Mouse (Mus musculus): ENCODE data around the gene Zdhhc20. TPM values are rescaled to one million over a fixed set of nuclear protein-coding genes. Genes with fewer than 3 reads are reported as not detected.

The Zdhhc20 gene
- polyA plus RNA-seq, 1 experiment from 2014 or later: 46.1 TPM

GRCm38 (mm10) chr14:57811844-57812243 is 78.2 kb downstream of the Zdhhc20 start:
- no peak overlapping the region for H3K9ac ChIP-seq (ENCODE audit: low read depth, low read length)
- no peak for DNase-seq (ENCODE audit: low spot score)
- H3K4me2 ChIP-seq (ENCODE audit: low read length): no peak overlapping the region
- WGBS: 96% methylated on average over 5 of the region's 5 CpGs
- no peaks in the 10 kb centered on the region for H3K9me3 ChIP-seq (replicated peaks; ENCODE audit: low read length)
- H3K4me1 ChIP-seq (replicated peaks; ENCODE audit: insufficient read depth, low read length): no peaks in the 10 kb centered on the region
- H3K36me3 ChIP-seq (ENCODE audit: insufficient read depth, low read length): peaks cover 13% of the 10 kb centered on the region; the same call in 1 of the 2 replicates
- TF ChIP-seq CTCF (IDR thresholded peaks at IDR 0.05; ENCODE audit: low read depth): no peak
- ATAC-seq (replicated peaks; ENCODE audit: low FRiP score, low read depth): no peak
- no peaks in the 10 kb centered on the region for H3K27me3 ChIP-seq (ENCODE audit: insufficient read depth, low read length)
- H3K27ac ChIP-seq: no peak overlapping the region
- no peak overlapping the region for H3K4me3 ChIP-seq (replicated peaks; ENCODE audit: low read depth, low read length)

- H3K4me2 ChIP-seq (ENCODE audit: low read length): no peak overlapping the region
- H3K27me3 ChIP-seq (ENCODE audit: insufficient read depth, low read length): no peaks in the 10 kb centered on the region
- peaks cover 10% of the 10 kb centered on the region for H3K36me3 ChIP-seq (ENCODE audit: insufficient read depth, low read length)
- DNase-seq (ENCODE audit: low spot score) (no peak), ATAC-seq (replicated peaks; ENCODE audit: low FRiP score, low read depth) (no peak)
- no peak overlapping the region for H3K4me3 ChIP-seq (replicated peaks; ENCODE audit: low read depth, low read length)
- H3K4me1 ChIP-seq (replicated peaks; ENCODE audit: insufficient read depth, low read length): no peaks in the 10 kb centered on the region
- H3K27ac ChIP-seq: no peak overlapping the region
- no peaks in the 10 kb centered on the region for H3K9me3 ChIP-seq (replicated peaks; ENCODE audit: low read length)
- no peak for TF ChIP-seq CTCF (IDR thresholded peaks at IDR 0.05; ENCODE audit: low read depth)
- WGBS: 88% methylated on average over 2 of the region's 2 CpGs
- no peak overlapping the region for H3K9ac ChIP-seq (ENCODE audit: low read depth, low read length)
Measured at GRCm38 (mm10) chr14:57810886-57811285, 79.2 kb downstream of the Zdhhc20 start.

- H3K27me3 ChIP-seq (ENCODE audit: insufficient read depth, low read length): no peaks in the 10 kb centered on the region
- no peak overlapping the region for H3K4me3 ChIP-seq (replicated peaks; ENCODE audit: low read depth, low read length)
- H3K36me3 ChIP-seq (ENCODE audit: insufficient read depth, low read length): peaks cover 23% of the 10 kb centered on the region
- no peak overlapping the region for H3K4me2 ChIP-seq (ENCODE audit: low read length)
- peak; percentile 71 for TF ChIP-seq CTCF (IDR thresholded peaks at IDR 0.05; ENCODE audit: low read depth)
- DNase-seq (ENCODE audit: low spot score): peak; percentile 49
- no peaks in the 10 kb centered on the region for H3K9me3 ChIP-seq (replicated peaks; ENCODE audit: low read length)
- no peaks in the 10 kb centered on the region for H3K4me1 ChIP-seq (replicated peaks; ENCODE audit: insufficient read depth, low read length)
- no peak overlapping the region for H3K27ac ChIP-seq
- WGBS: 70% methylated on average over 5 of the region's 5 CpGs
- no peak for ATAC-seq (replicated peaks; ENCODE audit: low FRiP score, low read depth)
- no peak overlapping the region for H3K9ac ChIP-seq (ENCODE audit: low read depth, low read length)
Measured at GRCm38 (mm10) chr14:57808558-57808957, 81.5 kb downstream of the Zdhhc20 start.

- Histone ChIP-seq H3K27me3 (ENCODE audit: insufficient read depth, low read length) (no peaks in the 10 kb centered on the region), H3K4me1 (replicated peaks; ENCODE audit: insufficient read depth, low read length) (peaks cover 10% of the 10 kb centered on the region), H3K4me2 (ENCODE audit: low read length) (no peak overlapping the region), H3K36me3 (ENCODE audit: insufficient read depth, low read length) (peaks cover 33% of the 10 kb centered on the region), H3K4me3 (replicated peaks; ENCODE audit: low read depth, low read length) (no peak overlapping the region), H3K9ac (ENCODE audit: low read depth, low read length) (no peak overlapping the region), H3K9me3 (replicated peaks; ENCODE audit: low read length) (no peaks in the 10 kb centered on the region), H3K27ac (no peak overlapping the region)
- no peak for DNase-seq (ENCODE audit: low spot score)
- no peak for ATAC-seq (replicated peaks; ENCODE audit: low FRiP score, low read depth)
- TF ChIP-seq CTCF (IDR thresholded peaks at IDR 0.05; ENCODE audit: low read depth): no peak
- 84% methylated on average over 4 of the region's 4 CpGs for WGBS
Measured at GRCm38 (mm10) chr14:57803731-57804130, 86.3 kb downstream of the Zdhhc20 start.

- peaks cover 10% of the 10 kb centered on the region for H3K4me1 ChIP-seq (replicated peaks; ENCODE audit: insufficient read depth, low read length)
- under 1% methylated on average over 98 of the region's 99 CpGs for whole genome bisulfite sequencing
- DNase-seq (ENCODE audit: low spot score) (peak; percentile 99), ATAC-seq (replicated peaks; ENCODE audit: low FRiP score, low read depth) (peak; percentile 97)
- H3K9me3 ChIP-seq (replicated peaks; ENCODE audit: low read length): no peaks in the 10 kb centered on the region
- no peak for TF ChIP-seq CTCF (IDR thresholded peaks at IDR 0.05; ENCODE audit: low read depth)
- H3K9ac ChIP-seq (ENCODE audit: low read depth, low read length): peak within 1 kb of the TSS; percentile 77
- H3K4me3 ChIP-seq (replicated peaks; ENCODE audit: low read depth, low read length): peak within 1 kb of the TSS; percentile 63
- H3K4me2 ChIP-seq (ENCODE audit: low read length): peak within 1 kb of the TSS; percentile 73
- peak within 1 kb of the TSS; percentile 61 for H3K27ac ChIP-seq
- H3K36me3 ChIP-seq (ENCODE audit: insufficient read depth, low read length): peaks cover 10% of the 10 kb centered on the region; the same call in 1 of the 2 replicates
- no peaks in the 10 kb centered on the region for H3K27me3 ChIP-seq (ENCODE audit: insufficient read depth, low read length)
Measured at GRCm38 (mm10) chr14:57797991-57798931, 91.8 kb downstream of the Zdhhc20 start, which contains the start of gene Sap18. Sap18 (plus strand) TSS chr14:57798180.

GRCm38 (mm10) chr14:57797551-57797950 is 92.5 kb downstream of the Zdhhc20 start:
- DNase-seq (ENCODE audit: low spot score) (no peak), ATAC-seq (replicated peaks; ENCODE audit: low FRiP score, low read depth) (peak; percentile 52)
- Histone ChIP-seq H3K4me2 (ENCODE audit: low read length) (peak overlapping the region; percentile 73), H3K27me3 (ENCODE audit: insufficient read depth, low read length) (no peaks in the 10 kb centered on the region), H3K4me1 (replicated peaks; ENCODE audit: insufficient read depth, low read length) (peaks cover 10% of the 10 kb centered on the region), H3K36me3 (ENCODE audit: insufficient read depth, low read length) (peaks cover 4% of the 10 kb centered on the region; the same call in 1 of the 2 replicates), H3K27ac (no peak overlapping the region), H3K9ac (ENCODE audit: low read depth, low read length) (peak overlapping the region; percentile 35; the same call in 1 of the 2 replicates), H3K4me3 (replicated peaks; ENCODE audit: low read depth, low read length) (peak overlapping the region; percentile 63), H3K9me3 (replicated peaks; ENCODE audit: low read length) (no peaks in the 10 kb centered on the region)
- 12% methylated on average over 7 of the region's 7 CpGs for WGBS
- 0 out of 2 replicates have a peak, but pooled peaks have one; percentile 40 for TF ChIP-seq CTCF (IDR thresholded peaks at IDR 0.05; ENCODE audit: low read depth)

Data from kidney, postnatal 0 days (tissue).